Mouse (Mus musculus) adrenal gland, adult 18-20 months (tissue): ENCODE results near the gene Gm49355. TPM values are rescaled to one million over a fixed set of nuclear protein-coding genes. Genes with fewer than 3 reads are reported as not detected.
"Not testable (repeated sequence)": the region's sequence is repeated elsewhere in the genome, so short reads cannot be mapped to it uniquely, and the experiment has no call there.

Experiments
- DNase-seq, 2 experiments: peaks; one replicate each; pipeline ENCODE4 v3.0.0; 2021 to 2022; ENCODE audit warnings: low spot score in 2 of 2
- long read RNA-seq, 2 experiments: library from polyadenylated mRNA; stranded (forward); transcript quantifications; one replicate each; pipeline ENCODE4 v2.0.0; 2021
- total RNA-seq, 2 experiments: library from RNA; stranded (reverse); gene quantifications; 1 replicate in 1 of 2; 2 replicates in 1 of 2; pipeline ENCODE4 v1.2.3; 2021

Gene Gm49355
- under 1 TPM in 1 of 2 experiments, not detected in 1; 0.20 TPM for total RNA-seq
- long read RNA-seq, experiment 1, result 0 reads
- long read RNA-seq, experiment 2, result 0 reads

- no peak for DNase-seq
These were observed at the start of gene Gm49355 for GRCm38 (mm10) chr14:12283641-12284040. Gene Gm49355, plus strand, starts transcription at chr14:12283976.

GRCm38 (mm10) chr14:12243726-12244125 is 40.0 kb upstream of the Gm49355 start:
- no peak for DNase-seq

GRCm38 (mm10) chr14:12276031-12276430 is 7.7 kb upstream of the Gm49355 start:
- no peak for DNase-seq

- DNase-seq, result peak; percentile 79 to 80
These were observed 551 bp downstream of the Gm49355 start, which contains the start of gene 3830406C13Rik for GRCm38 (mm10) chr14:12284141-12284912. Gene 3830406C13Rik, plus strand, starts transcription at chr14:12284173.

- DNase-seq, result not testable (repeated sequence)
These were observed 6.0 kb downstream of the Gm49355 start for GRCm38 (mm10) chr14:12289747-12290146.

- DNase-seq, result no peak
These were observed 12.6 kb downstream of the Gm49355 start for GRCm38 (mm10) chr14:12296391-12296790.

- DNase-seq, result no peak
These were observed 15.4 kb downstream of the Gm49355 start for GRCm38 (mm10) chr14:12299171-12299570.

GRCm38 (mm10) chr14:12299654-12300053 is 15.9 kb downstream of the Gm49355 start:
- DNase-seq, result no peak

- no peak for DNase-seq
These were observed 16.5 kb downstream of the Gm49355 start for GRCm38 (mm10) chr14:12300275-12300674.

GRCm38 (mm10) chr14:12300677-12301076 is 16.9 kb downstream of the Gm49355 start:
- no peak for DNase-seq

- DNase-seq, result no peak
These were observed 19.3 kb downstream of the Gm49355 start for GRCm38 (mm10) chr14:12303106-12303505.

- no peak for DNase-seq
These were observed 49.8 kb downstream of the Gm49355 start for GRCm38 (mm10) chr14:12333622-12334021.

- DNase-seq, result no peak
These were observed 51.1 kb downstream of the Gm49355 start for GRCm38 (mm10) chr14:12334925-12335324.

GRCm38 (mm10) chr14:12337421-12337997 is 53.7 kb downstream of the Gm49355 start:
- DNase-seq, result no peak

GRCm38 (mm10) chr14:12337998-12338809 is 54.4 kb downstream of the Gm49355 start:
- no peak for DNase-seq

- DNase-seq, result no peak
These were observed 55.2 kb downstream of the Gm49355 start for GRCm38 (mm10) chr14:12338811-12339565.

GRCm38 (mm10) chr14:12340238-12341074 is 56.7 kb downstream of the Gm49355 start:
- DNase-seq, result no peak

- no peak for DNase-seq
These were observed 57.5 kb downstream of the Gm49355 start for GRCm38 (mm10) chr14:12341075-12341788.

GRCm38 (mm10) chr14:12341789-12342457 is 58.1 kb downstream of the Gm49355 start:
- no peak for DNase-seq
